Mouse (Mus musculus) Patski (cell line): ENCODE results near the gene Rhag. TPM values are rescaled to one million over a fixed set of nuclear protein-coding genes. Genes with fewer than 3 reads are reported as not detected.

ENCODE experiments used
- ATAC-seq: fragments of 100-300 bp; one replicate; pipeline ENCODE4 v1.8.0; 2021
- CTCF ChIA-PET: fragments of 350-600 bp; sonication (Branson Sonifier 250); formaldehyde crosslinking; loops from one replicate; lab custom pipeline; 2022; ENCODE audit warnings: inconsistent platforms; lab: Charles Lee
- POLR2A ChIA-PET: fragments of 350-600 bp; sonication (Branson Sonifier 250); formaldehyde crosslinking; loops from one replicate; lab custom pipeline; 2022; ENCODE audit warnings: antibody characterized with exemption, inconsistent platforms; lab: Charles Lee
- DNase-seq: peaks from one replicate; pipeline ENCODE4 v3.0.0-alpha.2; 2011; ENCODE audit warnings: low read depth, low spot score
- H3K27me3 ChIP-seq: fragments of 371-371 bp; one replicate; pipeline ENCODE4 v1.5.1; 2021
- CTCF ChIP-seq: fragments of 100-300 bp; IDR thresholded peaks from one replicate; pipeline ENCODE4 v1.5.1; 2021
- in situ Hi-C: fragments of 300-500 bp; cut with MboI; formaldehyde crosslinking; loops from 3 replicates; pipeline ENCODE4 v1.11.1; 2018; ENCODE audit warnings: low pct_unique_long_range_greater_than_20kb, mixed read lengths
- polyA plus RNA-seq: library from polyadenylated mRNA; unstranded; gene quantifications from one replicate; pipeline ENCODE4 v1.2.3, GENCODE M21; 2021

Gene Rhag
- polyA plus RNA-seq, 1 experiment from 2014 or later, result not detected

DNA sequence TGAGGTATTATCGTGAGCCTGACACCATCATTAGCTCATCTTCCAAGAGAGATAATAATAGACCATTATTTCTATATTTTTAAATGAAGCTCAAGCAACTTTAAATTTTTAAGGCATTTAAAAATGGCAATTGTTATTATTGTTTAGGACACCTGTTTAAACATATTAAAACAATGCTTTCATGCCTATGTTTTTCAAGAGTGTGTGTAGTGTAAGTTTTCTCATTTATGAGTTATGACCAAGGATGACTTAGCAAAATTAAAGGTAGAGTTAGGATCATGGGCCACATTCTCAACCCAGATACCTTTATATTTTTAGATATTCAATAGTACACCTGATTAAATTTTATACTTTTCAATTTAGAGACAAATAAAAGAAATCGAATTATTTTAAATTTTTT lies 1.3 kb downstream of the Rhag start:
- DNase-seq (no peak), ATAC-seq (no peak)
- in situ Hi-C loops, result loop anchor here (25.0 kb wide), 1 partner anchor 600 kb away; the partner anchor contains the start of gene Pgk2
- no peaks in the 10 kb centered on the region for H3K27me3 ChIP-seq
- TF ChIP-seq CTCF, result no peak
- POLR2A ChIA-PET, result no interaction called here
- CTCF ChIA-PET, result interaction anchor here (1.0 to 2.2 kb wide), 2 partner anchors 8 to 12 kb away, joined by 3 to 12 read pairs; no protein-coding TSS in a partner anchor

DNA sequence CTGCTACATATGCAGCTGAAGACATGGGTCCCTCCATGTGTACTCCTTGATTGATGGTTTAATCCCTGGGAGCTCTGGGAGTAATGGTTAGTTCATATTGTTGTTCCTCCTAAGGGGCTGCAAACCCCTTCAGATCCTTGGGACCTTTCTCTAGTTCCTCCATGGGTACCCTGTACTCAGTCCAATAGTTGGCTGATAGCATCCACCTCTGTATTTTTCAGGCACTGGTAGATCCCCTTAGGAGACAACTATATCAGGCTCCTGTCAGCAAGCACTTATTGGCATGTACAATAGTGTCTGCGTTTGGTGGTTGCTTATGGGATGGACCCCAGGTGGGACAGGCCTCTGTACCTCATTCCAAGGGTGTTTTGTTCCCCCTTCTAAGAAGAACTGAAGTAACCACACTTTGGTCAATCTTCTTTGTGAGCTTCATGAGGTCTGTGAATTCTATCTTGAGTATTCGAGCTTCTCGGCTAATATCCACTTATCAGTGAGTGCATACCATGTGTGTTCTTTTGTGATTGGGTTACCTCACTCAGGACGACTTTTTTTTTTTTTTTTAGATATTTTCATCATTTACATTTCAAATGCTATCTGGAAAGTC lies 6.5 kb downstream of the Rhag start:
- POLR2A ChIA-PET, result no interaction called here
- ATAC-seq (no peak), DNase-seq (no peak)
- in situ Hi-C loops, result loop anchor here (25.0 kb wide), 1 partner anchor 605 kb away; the partner anchor contains the start of gene Pgk2
- no peaks in the 10 kb centered on the region for H3K27me3 ChIP-seq
- CTCF ChIA-PET, result no interaction called here
- TF ChIP-seq CTCF, result no peak

DNA sequence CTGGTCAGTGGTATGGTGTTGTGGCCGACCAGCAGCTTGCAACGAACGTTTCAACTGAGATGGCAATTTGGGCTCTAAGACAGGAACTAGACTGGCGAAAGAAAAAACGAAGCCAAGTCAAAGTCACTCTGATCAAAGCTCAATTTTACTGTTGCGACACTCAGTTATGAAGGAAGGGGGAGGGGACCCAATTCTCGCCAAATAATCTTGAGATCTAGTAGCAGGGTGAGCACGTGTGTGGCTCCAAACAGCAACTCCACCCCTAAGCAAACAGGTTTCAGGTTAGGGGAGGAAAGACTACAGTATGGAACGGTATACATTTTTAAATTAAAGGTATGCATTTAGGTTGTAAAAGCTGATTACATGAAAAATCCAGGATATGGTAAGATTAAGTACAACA lies 10.6 kb downstream of the Rhag start:
- DNase-seq (no peak), ATAC-seq (no peak)
- POLR2A ChIA-PET, result no interaction called here
- peaks cover 4% of the 10 kb centered on the region for H3K27me3 ChIP-seq
- TF ChIP-seq CTCF, result no peak
- in situ Hi-C loops, result loop anchor here (25.0 kb wide), 1 partner anchor 609 kb away; the partner anchor contains the start of gene Pgk2
- CTCF ChIA-PET, result no interaction called here

DNA sequence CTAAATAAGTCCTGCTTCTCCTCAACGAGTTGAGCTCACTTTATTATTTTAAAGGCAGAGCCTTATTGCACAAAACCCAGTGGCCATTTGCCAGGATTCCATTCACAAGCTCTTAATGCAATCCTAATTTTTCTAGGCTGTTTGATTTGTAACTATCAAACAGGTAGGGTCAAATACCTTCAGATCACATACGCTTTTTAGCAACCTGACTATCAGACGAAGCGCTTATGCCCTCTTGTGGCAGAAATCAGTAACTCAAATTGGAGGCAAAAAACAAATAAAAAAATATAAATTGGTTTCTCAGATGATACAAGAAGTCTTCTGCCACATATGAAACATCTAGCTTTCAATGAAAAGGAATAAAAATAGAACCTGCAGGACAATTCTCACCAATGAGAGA lies 12.9 kb downstream of the Rhag start:
- ChIA-PET POLR2A (no interaction called here), CTCF (interaction anchor here (1.0 to 2.6 kb wide), 19 partner anchors 9 to 487 kb away, joined by 3 to 15 read pairs (median 5); partner anchors contain the start of gene Crisp2)
- peak; percentile 51 for TF ChIP-seq CTCF
- ATAC-seq (peak; percentile 51), DNase-seq (no peak)
- H3K27me3 ChIP-seq, result peaks cover 4% of the 10 kb centered on the region
- in situ Hi-C loops, result loop anchor here (25.0 kb wide), 1 partner anchor 612 kb away; the partner anchor contains the start of gene Pgk2

DNA sequence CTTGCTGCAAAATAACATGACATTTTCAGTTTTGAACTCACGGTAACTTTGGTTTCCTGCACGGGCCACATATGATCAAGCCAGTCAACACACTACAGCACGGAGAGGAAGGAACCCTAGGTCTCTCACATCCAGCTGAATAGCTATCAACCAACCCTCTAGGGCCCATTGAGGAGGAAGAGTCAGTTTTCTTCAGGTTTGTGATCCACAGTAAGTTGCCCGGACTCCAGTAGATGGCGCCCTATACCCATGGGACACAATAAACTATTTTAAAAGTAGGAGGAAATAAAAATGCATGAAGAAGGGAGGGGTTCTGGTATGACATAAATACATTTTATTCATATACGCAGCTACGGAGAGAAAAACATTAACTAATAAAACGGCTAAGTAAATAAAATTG lies 13.6 kb downstream of the Rhag start:
- ATAC-seq (no peak), DNase-seq (no peak)
- peaks cover 4% of the 10 kb centered on the region for H3K27me3 ChIP-seq
- ChIA-PET POLR2A (no interaction called here), CTCF (interaction anchor here (1.1 to 2.6 kb wide), 17 partner anchors 10 to 488 kb away, joined by 3 to 15 read pairs (median 5); partner anchors contain the start of gene Crisp2)
- peak; percentile 81 for TF ChIP-seq CTCF
- in situ Hi-C loops, result loop anchor here (25.0 kb wide), 1 partner anchor 612 kb away; the partner anchor contains the start of gene Pgk2

DNA sequence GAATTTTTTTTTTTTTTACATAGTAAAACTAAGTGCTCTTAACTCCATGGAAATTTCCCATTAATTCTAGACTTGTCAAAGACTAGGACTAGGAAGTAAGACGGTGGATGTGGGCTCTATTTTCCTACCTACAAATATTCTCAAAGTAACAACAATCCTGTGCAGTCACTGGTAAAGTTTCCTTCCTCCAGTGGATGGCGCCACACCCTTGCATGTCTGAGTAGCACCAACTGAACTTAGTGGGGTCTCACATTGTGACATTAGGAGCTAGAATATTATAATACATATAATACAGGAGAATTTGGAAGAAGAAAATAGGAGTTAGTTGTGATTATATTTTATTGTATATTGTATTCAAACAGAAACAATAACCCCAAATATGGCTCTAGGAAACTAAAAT lies 20.9 kb downstream of the Rhag start:
- ChIA-PET CTCF (no interaction called here), POLR2A (no interaction called here)
- in situ Hi-C loops, result loop anchor here (5.0 kb wide), 1 partner anchor 65 kb away; no protein-coding TSS in a partner anchor
- H3K27me3 ChIP-seq, result no peaks in the 10 kb centered on the region
- ATAC-seq (no peak), DNase-seq (no peak)
- TF ChIP-seq CTCF, result peak; percentile 52

DNA sequence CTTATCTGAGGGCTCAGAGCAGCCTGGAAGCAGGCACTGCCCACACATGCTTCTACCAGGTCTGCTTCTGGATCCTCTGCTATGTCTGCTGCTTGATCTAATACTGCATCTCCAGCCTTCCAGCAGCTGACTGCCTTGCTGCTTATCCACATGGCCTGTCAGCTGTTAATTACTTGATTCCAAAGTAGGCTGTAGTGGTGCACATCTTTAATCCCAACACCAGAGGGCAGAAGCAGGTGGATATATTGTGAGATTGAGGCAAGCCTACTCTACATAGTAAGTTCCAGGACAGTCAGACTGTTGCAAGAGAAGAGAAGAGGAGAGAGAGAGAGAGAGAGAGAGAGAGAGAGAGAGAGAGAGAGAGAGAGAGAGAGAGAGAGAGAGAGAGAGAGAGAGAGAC lies 26.4 kb downstream of the Rhag start:
- POLR2A ChIA-PET, result no interaction called here
- no peaks in the 10 kb centered on the region for H3K27me3 ChIP-seq
- peak; percentile 4 for DNase-seq
- CTCF ChIA-PET, result interaction anchor here (0.6 to 1.5 kb wide), 7 partner anchors 13 to 63 kb away, joined by 3 to 5 read pairs (median 4); no protein-coding TSS in a partner anchor
- in situ Hi-C loops, result no loop called here
- peak; percentile 76 for TF ChIP-seq CTCF
- ATAC-seq, result peak; percentile 84

DNA sequence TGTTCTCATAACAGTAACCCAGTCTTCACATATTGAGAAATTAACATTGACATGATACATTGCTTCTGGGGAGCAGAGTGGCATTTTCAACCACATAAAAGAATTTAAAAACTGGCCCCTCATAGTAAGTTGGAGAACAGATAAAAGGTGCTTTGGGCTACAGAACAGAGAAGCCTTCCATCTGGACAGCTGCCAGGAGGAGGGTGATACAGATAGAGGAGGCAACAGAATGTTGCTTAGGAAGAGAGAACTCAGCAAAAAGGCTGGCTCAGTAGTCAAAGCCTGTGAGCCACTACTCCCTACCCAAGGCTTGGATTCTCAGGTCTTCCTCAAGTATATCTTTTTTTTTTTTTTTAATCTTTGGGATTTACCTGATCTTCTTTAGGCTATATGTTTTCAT lies 44.1 kb downstream of the Rhag start:
- TF ChIP-seq CTCF, result no peak
- POLR2A ChIA-PET, result no interaction called here
- H3K27me3 ChIP-seq, result no peaks in the 10 kb centered on the region
- CTCF ChIA-PET, result interaction anchor here (0.8 to 1.6 kb wide), 2 partner anchors 17 kb away, joined by 3 read pairs; no protein-coding TSS in a partner anchor
- no peak for DNase-seq
- no peak for ATAC-seq
- in situ Hi-C loops, result no loop called here

DNA sequence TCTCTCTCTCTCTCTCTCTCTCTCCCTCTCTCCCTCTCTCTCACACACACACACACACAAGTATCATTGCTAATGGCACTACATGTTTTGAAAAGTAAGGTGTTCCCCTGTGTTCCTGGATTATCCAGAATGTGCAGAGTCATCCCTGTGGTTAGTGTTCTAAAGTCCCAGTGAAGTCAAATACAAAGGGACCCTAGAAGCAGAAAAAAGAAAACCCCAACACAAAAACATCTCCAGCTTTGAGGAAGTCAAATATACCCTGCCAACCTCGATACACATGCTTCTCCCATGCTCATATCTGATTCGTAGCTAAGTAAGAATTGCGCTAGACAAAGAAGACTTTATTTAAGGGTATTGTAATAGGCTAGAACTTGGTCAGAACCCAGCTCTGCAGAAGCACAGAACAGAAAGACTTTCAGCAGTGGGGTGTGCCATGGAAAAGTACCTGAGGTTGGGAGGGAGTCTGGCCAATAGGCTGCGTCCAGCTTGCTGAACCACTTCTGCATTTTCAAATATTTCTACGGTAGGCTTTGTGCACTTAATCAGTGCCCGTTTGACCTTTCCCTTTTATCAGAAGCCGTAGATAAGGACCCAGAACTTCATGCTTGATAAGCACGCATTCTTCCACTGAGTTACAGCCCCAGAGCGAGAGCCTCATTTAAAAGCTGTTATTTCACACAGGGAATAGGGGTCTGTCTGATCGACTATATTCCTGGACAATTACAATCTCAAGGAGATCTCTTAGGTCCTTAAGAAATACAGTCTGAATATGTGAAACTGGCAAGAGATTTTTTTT lies 58.2 kb downstream of the Rhag start:
- no peaks in the 10 kb centered on the region for H3K27me3 ChIP-seq
- no peak for DNase-seq
- in situ Hi-C loops, result no loop called here
- ChIA-PET CTCF (interaction anchor here (1.1 to 1.4 kb wide), 2 partner anchors 9 to 45 kb away, joined by 3 read pairs; no protein-coding TSS in a partner anchor), POLR2A (no interaction called here)
- no peak for ATAC-seq
- TF ChIP-seq CTCF, result no peak

DNA sequence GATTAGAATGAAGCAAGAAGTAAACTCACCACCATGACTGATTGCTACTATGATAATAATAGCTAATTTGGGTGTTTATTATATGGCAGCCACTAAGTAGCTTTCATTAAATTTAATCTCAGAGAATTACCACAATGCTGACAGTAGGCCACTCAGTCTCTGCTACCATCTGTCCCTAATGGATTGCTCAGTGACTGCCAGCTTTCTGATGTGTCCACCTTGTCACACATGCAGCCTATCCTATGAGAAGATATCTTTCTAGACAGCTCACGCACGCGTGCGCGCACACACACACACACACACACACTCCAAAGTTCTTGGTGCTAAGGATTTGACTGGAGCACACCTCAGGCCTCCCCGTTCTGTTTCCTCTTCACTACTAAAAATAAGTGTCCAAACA lies 61.7 kb downstream of the Rhag start:
- POLR2A ChIA-PET, result no interaction called here
- TF ChIP-seq CTCF, result no peak
- in situ Hi-C loops, result no loop called here
- CTCF ChIA-PET, result interaction anchor here (1.0 kb wide), 1 partner anchor 17 kb away, joined by 3 read pairs; no protein-coding TSS in a partner anchor
- no peak for ATAC-seq
- no peaks in the 10 kb centered on the region for H3K27me3 ChIP-seq
- no peak for DNase-seq
